Mouse (Mus musculus) liver, postnatal 0 days (tissue): ENCODE measurements at regions not wholly inside any gene's neighbourhood (a gene's known extent, or its start where the extent isn't known, plus 50 kb on each side); places are given as distances from the start of the nearest gene placed in this dataset.

Experiments used
- ATAC-seq: fragments of 200-750 bp; cut with Nextera tagmentation; 2 replicates; pipeline ENCODE4 v1.8.0; 2017; ENCODE audit warnings: mild to moderate bottlenecking, moderate library complexity
- DNase-seq: peaks from one replicate; pipeline ENCODE4 v3.0.0-alpha.2; 2016
- H3K27ac ChIP-seq: fragments of 300-500 bp; sonication (generic); 2 replicates; pipeline ENCODE4 v1.5.1; 2014; ENCODE audit warnings: antibody characterized with exemption, moderate library complexity, mild to moderate bottlenecking, low read depth
- H3K27me3 ChIP-seq: fragments of 300-500 bp; sonication (generic); 2 replicates; pipeline ENCODE4 v1.6.1; 2014; ENCODE audit warnings: low read length, control low read depth, mixed read lengths; ENCODE audit not compliant: insufficient read depth
- H3K36me3 ChIP-seq: fragments of 300-500 bp; sonication (generic); replicated peaks from 2 replicates; pipeline ENCODE4 v1.6.1; 2014; ENCODE audit warnings: mild to moderate bottlenecking, control low read depth, low read length, moderate library complexity, mixed read lengths; ENCODE audit not compliant: insufficient read depth
- H3K4me1 ChIP-seq: fragments of 300-500 bp; sonication (generic); 2 replicates; pipeline ENCODE4 v1.6.1; 2014; ENCODE audit warnings: antibody characterized with exemption, mild to moderate bottlenecking, control low read depth; ENCODE audit not compliant: insufficient read depth
- H3K4me2 ChIP-seq: fragments of 300-500 bp; sonication (generic); 2 replicates; pipeline ENCODE4 v1.6.1; 2014; ENCODE audit warnings: low read depth, mild to moderate bottlenecking, low read length, moderate library complexity, mixed read lengths
- H3K4me3 ChIP-seq: fragments of 300-500 bp; sonication (generic); 2 replicates; pipeline ENCODE4 v1.5.1; 2014; ENCODE audit warnings: low read depth, low read length
- H3K9ac ChIP-seq: fragments of 300-500 bp; sonication (generic); replicated peaks from 2 replicates; pipeline ENCODE4 v1.6.1; 2014; ENCODE audit warnings: mild to moderate bottlenecking, moderate library complexity
- H3K9me3 ChIP-seq: fragments of 300-500 bp; sonication (generic); 2 replicates; pipeline ENCODE4 v1.6.1; 2016; ENCODE audit warnings: mild to moderate bottlenecking, control low read depth, low read length, mixed read lengths
- CTCF ChIP-seq: sonication (generic); IDR thresholded peaks from 2 replicates; pipeline ENCODE4 v1.5.1; 2016; ENCODE audit warnings: antibody characterized with exemption, low read depth
- EP300 ChIP-seq: IDR thresholded peaks from 2 replicates; pipeline ENCODE4 v1.6.1; 2016; ENCODE audit warnings: antibody characterized with exemption, low read depth, mild to moderate bottlenecking
- WGBS: fragments of 180-500 bp; shearing (Covaris S2); extraction: QIAGEN DNeasy Blood & Tissue Kit; methylation state at CpG from one replicate; pipeline ENCODE4 v1.1.7; 2014; ENCODE audit not compliant: insufficient replicate concordance; 5-methylcytosine and 5-hydroxymethylcytosine counted together

DNA sequence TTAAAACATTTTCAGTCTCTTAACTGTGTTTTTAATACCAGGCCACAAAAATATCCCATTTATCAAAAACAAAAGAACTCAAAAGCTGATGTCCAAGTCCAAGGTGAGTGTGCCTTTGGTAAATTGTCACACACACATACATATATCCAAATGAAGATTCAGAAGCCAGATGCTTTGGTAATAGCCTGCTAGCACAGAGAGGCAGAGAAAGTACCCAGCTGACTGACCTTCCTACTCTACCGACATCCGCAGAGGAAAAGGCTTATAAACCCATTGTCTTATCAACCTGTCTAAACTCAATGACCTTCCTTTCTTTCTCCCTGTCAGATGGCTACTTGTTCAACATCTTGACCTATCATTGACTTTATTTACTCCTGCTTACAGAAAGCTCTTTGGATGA, 158.3 kb downstream of the Drd1 start:
- Histone ChIP-seq H3K27me3 (no peaks in the 10 kb centered on the region), H3K36me3 (no peaks in the 10 kb centered on the region), H3K4me1 (no peaks in the 10 kb centered on the region), H3K4me3 (no peak overlapping the region), H3K27ac (no peak overlapping the region), H3K9me3 (no peaks in the 10 kb centered on the region), H3K9ac (no peak overlapping the region), H3K4me2 (no peak overlapping the region)
- 88% methylated on average over 2 of the region's 2 CpGs for WGBS
- TF ChIP-seq EP300 = no peak
- no peak for TF ChIP-seq CTCF
- no peak for DNase-seq
- ATAC-seq = no peak

DNA sequence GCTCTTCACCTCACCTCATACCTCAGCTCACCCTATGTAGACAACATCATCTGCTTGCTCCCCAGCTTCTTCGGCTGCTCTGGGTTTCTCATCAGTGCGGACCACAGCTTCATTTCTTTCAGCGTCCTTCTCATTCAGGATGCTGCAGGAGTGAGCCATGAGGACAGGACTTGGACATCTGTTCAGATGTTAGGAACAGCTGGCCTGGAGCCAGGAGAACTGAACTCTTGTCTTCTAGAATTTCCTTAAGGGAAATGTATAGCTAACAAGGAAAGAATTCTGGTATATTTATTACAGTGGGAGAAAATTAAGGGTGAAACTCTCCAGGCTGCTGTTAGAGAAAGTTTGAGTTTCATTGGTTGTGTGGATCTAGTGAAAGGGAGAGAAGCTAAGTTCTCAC, 167.1 kb downstream of the Drd1 start:
- TF ChIP-seq EP300 = no peak
- no peak for TF ChIP-seq CTCF
- no peak overlapping the region for H3K4me2 ChIP-seq
- H3K4me1 ChIP-seq = no peaks in the 10 kb centered on the region
- H3K27me3 ChIP-seq = no peaks in the 10 kb centered on the region
- WGBS = 88% methylated on average over 3 of the region's 3 CpGs
- ATAC-seq (no peak), DNase-seq (no peak)
- no peak overlapping the region for H3K9ac ChIP-seq
- H3K36me3 ChIP-seq = no peaks in the 10 kb centered on the region
- H3K4me3 ChIP-seq = no peak overlapping the region
- no peaks in the 10 kb centered on the region for H3K9me3 ChIP-seq
- no peak overlapping the region for H3K27ac ChIP-seq

DNA sequence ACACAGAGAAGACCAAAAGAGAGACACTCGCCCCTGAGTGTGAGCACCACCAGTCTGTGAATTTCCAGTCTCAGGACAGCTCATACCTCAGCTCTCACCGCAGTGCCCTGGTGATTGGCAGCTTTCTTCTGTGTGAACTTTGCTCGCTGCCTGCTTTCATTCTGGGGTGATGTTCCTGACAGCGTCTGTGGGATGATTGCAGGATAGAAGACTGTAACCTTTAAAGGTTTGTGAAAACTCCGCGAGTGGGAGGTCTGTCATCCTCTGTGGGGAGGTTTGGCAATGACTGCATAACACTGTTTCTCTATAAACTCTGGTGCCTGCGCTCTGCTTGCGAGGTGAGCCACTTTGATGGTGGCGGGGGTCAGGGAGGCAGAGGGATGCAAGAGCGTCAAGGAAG, 169.7 kb downstream of the Drd1 start:
- TF ChIP-seq EP300 (no peak), CTCF (no peak)

DNA sequence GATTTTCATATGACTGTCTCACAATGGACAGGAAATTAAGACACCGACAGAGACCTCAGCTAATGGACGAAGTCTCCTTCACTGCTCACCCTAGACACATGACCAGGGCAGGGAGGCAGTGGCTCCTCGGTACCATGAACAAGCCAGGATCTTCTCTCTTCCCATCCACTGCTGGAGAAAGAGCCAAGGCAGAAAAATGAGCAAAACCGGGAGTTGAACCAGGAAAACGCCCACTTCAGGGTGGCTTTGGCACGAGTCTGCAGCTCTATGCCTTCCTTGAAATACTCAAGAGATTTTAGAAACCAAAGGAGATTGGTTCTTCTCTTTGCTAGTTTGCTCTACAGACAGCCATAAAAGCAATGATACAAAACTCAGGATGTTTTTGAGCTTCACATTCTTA, 172.3 kb downstream of the Drd1 start:
- Histone ChIP-seq H3K27me3 (no peaks in the 10 kb centered on the region), H3K27ac (no peak overlapping the region), H3K36me3 (no peaks in the 10 kb centered on the region), H3K4me3 (no peak overlapping the region), H3K9ac (no peak overlapping the region), H3K4me2 (no peak overlapping the region), H3K4me1 (no peaks in the 10 kb centered on the region), H3K9me3 (no peaks in the 10 kb centered on the region)
- DNase-seq (no peak), ATAC-seq (no peak)
- TF ChIP-seq CTCF = no peak
- no peak for TF ChIP-seq EP300
- WGBS = 69% methylated on average over 6 of the region's 6 CpGs

More for the DNA sequence above, 169.7 kb downstream of the Drd1 start:
- Histone ChIP-seq H3K9ac (no peak overlapping the region), H3K27ac (no peak overlapping the region), H3K9me3 (no peaks in the 10 kb centered on the region), H3K4me3 (no peak overlapping the region), H3K27me3 (no peaks in the 10 kb centered on the region), H3K4me1 (no peaks in the 10 kb centered on the region), H3K36me3 (no peaks in the 10 kb centered on the region), H3K4me2 (no peak overlapping the region)
- DNase-seq (no peak), ATAC-seq (no peak)
- 73% methylated on average over 10 of the region's 10 CpGs for WGBS

DNA sequence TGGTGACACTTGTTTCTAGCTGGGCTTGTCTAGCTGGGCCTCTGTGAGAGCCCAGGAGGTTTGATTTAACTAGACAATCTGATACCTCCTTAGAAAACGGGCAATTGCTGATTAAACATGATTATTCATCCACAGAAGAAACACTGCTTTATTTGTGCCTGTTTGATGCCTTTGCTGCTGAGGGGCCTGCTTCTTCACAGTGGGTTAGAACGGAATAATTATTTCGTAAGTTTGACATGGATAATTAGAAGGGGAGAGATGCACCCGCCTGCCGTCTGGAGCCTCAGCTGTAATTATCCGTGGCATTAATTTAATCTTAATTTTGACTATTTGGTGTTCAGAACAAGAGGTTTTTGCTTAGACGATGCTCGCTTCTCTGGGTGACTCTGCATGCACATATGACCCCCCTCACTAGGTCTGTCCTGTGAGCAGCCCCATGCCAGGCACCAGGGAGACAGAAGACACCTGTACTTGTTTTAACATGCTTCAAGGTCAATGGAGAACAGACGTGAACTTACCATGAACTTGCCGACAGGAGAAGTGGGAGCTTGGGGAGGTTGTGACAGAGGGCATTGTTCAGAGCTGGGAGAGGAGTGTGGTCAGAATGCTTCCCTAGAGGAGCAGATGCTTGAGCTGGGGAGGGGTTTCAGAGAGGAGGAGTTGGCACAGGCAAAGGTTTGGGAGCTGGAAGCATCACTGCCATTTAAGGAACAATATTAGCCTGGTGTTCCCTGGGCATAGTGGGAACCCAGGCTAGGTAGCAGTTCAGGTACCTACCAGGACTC, 174.8 kb downstream of the Drd1 start:
- H3K27ac ChIP-seq = no peak overlapping the region
- no peak for TF ChIP-seq EP300
- no peak for TF ChIP-seq CTCF
- no peaks in the 10 kb centered on the region for H3K36me3 ChIP-seq
- H3K4me3 ChIP-seq = no peak overlapping the region
- 70% methylated on average over 10 of the region's 10 CpGs for WGBS
- no peak overlapping the region for H3K4me2 ChIP-seq
- H3K9me3 ChIP-seq = no peaks in the 10 kb centered on the region
- ATAC-seq (no peak), DNase-seq (no peak)
- no peaks in the 10 kb centered on the region for H3K4me1 ChIP-seq
- H3K9ac ChIP-seq = no peak overlapping the region
- no peaks in the 10 kb centered on the region for H3K27me3 ChIP-seq

DNA sequence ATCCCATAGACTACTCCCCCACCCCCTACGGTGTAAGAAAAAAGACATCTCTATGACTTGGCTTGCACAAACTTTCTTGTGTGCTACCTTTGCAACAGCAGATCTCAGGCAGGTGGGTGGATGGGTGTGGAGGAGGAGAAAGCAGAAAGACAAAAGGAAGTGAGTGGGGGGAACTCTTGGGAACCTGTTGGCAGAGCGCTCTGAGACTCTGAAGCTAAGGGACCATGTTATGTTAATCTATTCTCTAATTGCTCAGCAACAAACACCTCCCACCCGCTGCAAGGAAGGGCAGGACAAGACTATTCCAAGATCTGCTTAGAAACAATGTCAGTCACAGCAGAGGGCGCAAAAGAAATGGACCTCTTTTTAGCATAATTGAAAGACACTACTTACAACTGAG, 180.0 kb downstream of the Drd1 start:
- Histone ChIP-seq H3K36me3 (no peaks in the 10 kb centered on the region), H3K27me3 (no peaks in the 10 kb centered on the region), H3K9me3 (no peaks in the 10 kb centered on the region), H3K9ac (no peak overlapping the region), H3K27ac (no peak overlapping the region), H3K4me3 (no peak overlapping the region), H3K4me1 (no peaks in the 10 kb centered on the region), H3K4me2 (no peak overlapping the region)
- ATAC-seq (no peak), DNase-seq (no peak)
- TF ChIP-seq CTCF (no peak), EP300 (no peak)
- 67% methylated on average over 4 of the region's 4 CpGs for WGBS
